Mouse (Mus musculus) midbrain, embryonic 13.5 days (tissue): ENCODE results near the gene Prkch. TPM values are rescaled to one million over a fixed set of nuclear protein-coding genes. Genes with fewer than 3 reads are reported as not detected.
A peak's percentile ranks its signal among the peaks of the same experiment; 100 is the strongest.

Experiments used
- ATAC-seq: fragments of 200-750 bp; cut with Nextera tagmentation; 2 replicates; pipeline ENCODE4 v1.8.0; 2017; ENCODE audit warnings: mild to moderate bottlenecking, moderate TSS enrichment, moderate library complexity
- H3K27ac ChIP-seq: fragments of 300-500 bp; sonication (generic); 2 replicates; pipeline ENCODE4 v1.5.1; 2015; ENCODE audit warnings: inconsistent platforms, mild to moderate bottlenecking, moderate library complexity
- H3K27me3 ChIP-seq: fragments of 300-500 bp; sonication (generic); 2 replicates; pipeline ENCODE4 v1.6.1; 2015; ENCODE audit warnings: mild to moderate bottlenecking, inconsistent platforms
- H3K36me3 ChIP-seq: fragments of 300-500 bp; sonication (generic); 2 replicates; pipeline ENCODE4 v1.6.1; 2015; ENCODE audit warnings: mild to moderate bottlenecking, inconsistent platforms
- H3K4me1 ChIP-seq: fragments of 300-500 bp; sonication (generic); replicated peaks from 2 replicates; pipeline ENCODE4 v1.6.1; 2015; ENCODE audit warnings: inconsistent platforms
- H3K4me2 ChIP-seq: fragments of 300-500 bp; sonication (generic); replicated peaks from 2 replicates; pipeline ENCODE4 v1.6.1; 2015; ENCODE audit warnings: moderate library complexity, mild to moderate bottlenecking, inconsistent platforms
- H3K4me3 ChIP-seq: fragments of 300-500 bp; sonication (generic); replicated peaks from 2 replicates; pipeline ENCODE4 v1.5.1; 2015; ENCODE audit warnings: mild to moderate bottlenecking, inconsistent platforms
- H3K9ac ChIP-seq: fragments of 300-500 bp; sonication (generic); replicated peaks from 2 replicates; pipeline ENCODE4 v1.6.1; 2015; ENCODE audit warnings: mild to moderate bottlenecking, inconsistent platforms
- H3K9me3 ChIP-seq: fragments of 300-500 bp; sonication (generic); 2 replicates; pipeline ENCODE4 v1.6.1; 2016; ENCODE audit warnings: mild to moderate bottlenecking, inconsistent platforms
- WGBS: fragments of 180-500 bp; shearing (Covaris S2); methylation state at CpG from one replicate; pipeline ENCODE4 v1.1.7; 2015; 5-methylcytosine and 5-hydroxymethylcytosine counted together
- polyA plus RNA-seq: library from polyadenylated mRNA; unstranded; fragments of >200 nt; fragmentation: Nextera tagmentation; extraction: Ambion mirVana; gene quantifications from 2 replicates; pipeline ENCODE4 v1.2.1, GENCODE M21; 2015

Prkch gene
- polyA plus RNA-seq, 1 experiment from 2014 or later: 5.5 TPM

DNA sequence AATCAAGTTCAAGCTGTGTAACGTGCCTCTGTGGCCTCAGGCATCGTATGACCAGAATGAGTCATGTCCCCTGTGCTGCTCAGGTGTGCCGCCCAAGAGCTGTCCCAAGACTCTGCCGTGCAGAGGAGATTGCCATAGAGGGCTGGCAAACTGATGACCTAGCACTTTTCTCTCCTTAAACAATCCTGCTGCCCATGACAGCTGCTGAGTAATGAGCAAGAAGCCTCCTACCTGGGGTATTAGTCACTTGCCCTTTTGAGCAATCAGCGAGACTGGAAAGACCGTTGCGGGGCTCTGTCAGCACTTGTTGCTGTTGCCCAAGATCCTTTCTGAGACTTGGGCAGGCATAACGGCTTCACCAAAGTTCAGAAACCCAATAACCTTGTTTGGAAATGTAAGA, 171.1 kb downstream of the Prkch start:
- no peak for ATAC-seq
- H3K4me3 ChIP-seq: no peak overlapping the region
- no peaks in the 10 kb centered on the region; the same call in 1 of the 2 replicates for H3K27me3 ChIP-seq
- peaks cover 19% of the 10 kb centered on the region for H3K4me1 ChIP-seq
- no peaks in the 10 kb centered on the region for H3K9me3 ChIP-seq
- no peak overlapping the region for H3K27ac ChIP-seq
- WGBS: 89% methylated on average over 8 of the region's 8 CpGs
- H3K36me3 ChIP-seq: no peaks in the 10 kb centered on the region
- no peak overlapping the region for H3K4me2 ChIP-seq
- no peak overlapping the region for H3K9ac ChIP-seq

- Histone ChIP-seq H3K27ac (no peak overlapping the region), H3K9ac (no peak overlapping the region), H3K9me3 (no peaks in the 10 kb centered on the region), H3K36me3 (no peaks in the 10 kb centered on the region), H3K4me3 (no peak overlapping the region), H3K4me2 (no peak overlapping the region), H3K27me3 (no peaks in the 10 kb centered on the region; the same call in 1 of the 2 replicates), H3K4me1 (peaks cover 19% of the 10 kb centered on the region)
- no peak for ATAC-seq
- WGBS: 96% methylated on average over 6 of the region's 6 CpGs
Observed at GRCm38 (mm10) chr12:73756527-73756926, 171.9 kb downstream of the Prkch start.

- Histone ChIP-seq H3K27ac (no peak overlapping the region), H3K4me2 (no peak overlapping the region), H3K9me3 (no peaks in the 10 kb centered on the region), H3K36me3 (no peaks in the 10 kb centered on the region), H3K9ac (no peak overlapping the region), H3K4me1 (peaks cover 4% of the 10 kb centered on the region), H3K4me3 (no peak overlapping the region), H3K27me3 (peaks cover 5% of the 10 kb centered on the region; the same call in 1 of the 2 replicates)
- 49% methylated on average over 6 of the region's 6 CpGs for WGBS
- 0 out of 2 replicates have a peak, but pooled peaks have one; percentile 48 for ATAC-seq
Observed at GRCm38 (mm10) chr12:73762001-73762400, 177.4 kb downstream of the Prkch start.

DNA sequence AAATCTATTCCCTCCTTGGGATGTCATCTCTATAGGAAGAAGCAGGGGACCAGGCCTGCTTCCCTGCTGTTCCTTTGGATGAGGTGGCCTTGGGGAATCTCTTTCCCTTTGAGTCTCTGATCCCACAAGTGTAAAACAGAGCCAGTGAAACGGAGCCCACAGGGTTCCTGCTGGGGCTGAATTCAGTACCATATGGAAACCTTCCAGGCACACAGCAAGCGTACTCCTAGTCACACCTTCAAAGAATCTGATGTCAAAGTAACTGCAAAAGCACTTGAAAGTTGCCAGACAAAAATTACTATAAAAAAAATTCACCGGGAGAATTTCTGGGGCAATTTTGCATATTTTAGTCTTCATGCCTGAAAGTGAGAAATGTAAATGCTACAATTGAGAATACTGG, 178.2 kb downstream of the Prkch start:
- H3K4me3 ChIP-seq: no peak overlapping the region
- ATAC-seq: no peak
- H3K4me2 ChIP-seq: no peak overlapping the region
- H3K4me1 ChIP-seq: peaks cover 4% of the 10 kb centered on the region
- 70% methylated on average over 3 of the region's 3 CpGs for WGBS
- H3K9ac ChIP-seq: no peak overlapping the region
- H3K27ac ChIP-seq: no peak overlapping the region
- H3K36me3 ChIP-seq: no peaks in the 10 kb centered on the region
- H3K9me3 ChIP-seq: no peaks in the 10 kb centered on the region
- H3K27me3 ChIP-seq: peaks cover 5% of the 10 kb centered on the region; the same call in 1 of the 2 replicates

GRCm38 (mm10) chr12:73764649-73765525, 180.3 kb downstream of the Prkch start:
- Histone ChIP-seq H3K9ac (no peak overlapping the region), H3K36me3 (no peaks in the 10 kb centered on the region), H3K27ac (no peak overlapping the region), H3K27me3 (peaks cover 9% of the 10 kb centered on the region; the same call in 1 of the 2 replicates), H3K4me2 (no peak overlapping the region), H3K4me3 (no peak overlapping the region), H3K9me3 (no peaks in the 10 kb centered on the region), H3K4me1 (peaks cover 7% of the 10 kb centered on the region)
- 69% methylated on average over 15 of the region's 15 CpGs for WGBS
- no peak for ATAC-seq

- H3K36me3 ChIP-seq: no peaks in the 10 kb centered on the region
- ATAC-seq: no peak
- peaks cover 7% of the 10 kb centered on the region for H3K4me1 ChIP-seq
- no peak overlapping the region for H3K27ac ChIP-seq
- H3K4me2 ChIP-seq: no peak overlapping the region
- no peak overlapping the region for H3K4me3 ChIP-seq
- no peaks in the 10 kb centered on the region for H3K9me3 ChIP-seq
- 91% methylated on average over 8 of the region's 8 CpGs for WGBS
- no peak overlapping the region for H3K9ac ChIP-seq
- H3K27me3 ChIP-seq: peaks cover 9% of the 10 kb centered on the region; the same call in 1 of the 2 replicates
Observed at GRCm38 (mm10) chr12:73766152-73766551, 181.6 kb downstream of the Prkch start.

- Histone ChIP-seq H3K4me3 (no peak overlapping the region), H3K27me3 (peaks cover 9% of the 10 kb centered on the region; the same call in 1 of the 2 replicates), H3K4me2 (no peak overlapping the region), H3K9me3 (no peaks in the 10 kb centered on the region), H3K36me3 (no peaks in the 10 kb centered on the region), H3K27ac (no peak overlapping the region), H3K4me1 (0 out of 2 replicates have a peak, but pooled peaks cover 3% of the 10 kb centered on the region), H3K9ac (no peak overlapping the region)
- 71% methylated on average over 5 of the region's 5 CpGs for WGBS
- ATAC-seq: no peak
Observed at GRCm38 (mm10) chr12:73768788-73769187, 184.2 kb downstream of the Prkch start.

- WGBS: 89% methylated on average over 6 of the region's 6 CpGs
- no peak for ATAC-seq
- Histone ChIP-seq H3K4me1 (0 out of 2 replicates have a peak, but pooled peaks cover 3% of the 10 kb centered on the region), H3K9ac (no peak overlapping the region), H3K36me3 (no peaks in the 10 kb centered on the region), H3K4me3 (no peak overlapping the region), H3K4me2 (no peak overlapping the region), H3K27me3 (peaks cover 9% of the 10 kb centered on the region; the same call in 1 of the 2 replicates), H3K9me3 (no peaks in the 10 kb centered on the region), H3K27ac (no peak overlapping the region)
Observed at GRCm38 (mm10) chr12:73769536-73769935, 184.9 kb downstream of the Prkch start.

- H3K9ac ChIP-seq: no peak overlapping the region
- no peak overlapping the region for H3K27ac ChIP-seq
- H3K36me3 ChIP-seq: no peaks in the 10 kb centered on the region
- H3K4me3 ChIP-seq: no peak overlapping the region
- 98% methylated on average over 1 of the region's 1 CpGs for WGBS
- ATAC-seq: no peak
- H3K9me3 ChIP-seq: no peaks in the 10 kb centered on the region
- peaks cover 9% of the 10 kb centered on the region; the same call in 1 of the 2 replicates for H3K27me3 ChIP-seq
- H3K4me1 ChIP-seq: 0 out of 2 replicates have a peak, but pooled peaks cover 3% of the 10 kb centered on the region
- no peak overlapping the region for H3K4me2 ChIP-seq
Observed at GRCm38 (mm10) chr12:73770771-73771170, 186.2 kb downstream of the Prkch start.

- no peaks in the 10 kb centered on the region for H3K9me3 ChIP-seq
- H3K4me1 ChIP-seq: no peaks in the 10 kb centered on the region
- WGBS: 88% methylated on average over 7 of the region's 7 CpGs
- no peak overlapping the region for H3K4me2 ChIP-seq
- no peaks in the 10 kb centered on the region for H3K36me3 ChIP-seq
- H3K9ac ChIP-seq: no peak overlapping the region
- no peak for ATAC-seq
- no peak overlapping the region for H3K27ac ChIP-seq
- H3K27me3 ChIP-seq: no peaks in the 10 kb centered on the region
- H3K4me3 ChIP-seq: no peak overlapping the region
Observed at GRCm38 (mm10) chr12:73774793-73775385, 190.3 kb downstream of the Prkch start.

- Histone ChIP-seq H3K27ac (no peak overlapping the region), H3K9me3 (no peaks in the 10 kb centered on the region), H3K4me3 (no peak overlapping the region), H3K4me2 (no peak overlapping the region), H3K36me3 (no peaks in the 10 kb centered on the region), H3K27me3 (no peaks in the 10 kb centered on the region), H3K9ac (no peak overlapping the region), H3K4me1 (no peaks in the 10 kb centered on the region)
- ATAC-seq: no peak
- whole genome bisulfite sequencing: 91% methylated on average over 6 of the region's 6 CpGs
Observed at GRCm38 (mm10) chr12:73776401-73776945, 191.9 kb downstream of the Prkch start.

- Histone ChIP-seq H3K4me3 (no peak overlapping the region), H3K9me3 (no peaks in the 10 kb centered on the region), H3K9ac (no peak overlapping the region), H3K27me3 (no peaks in the 10 kb centered on the region), H3K27ac (no peak overlapping the region), H3K36me3 (no peaks in the 10 kb centered on the region), H3K4me2 (no peak overlapping the region), H3K4me1 (no peaks in the 10 kb centered on the region)
- ATAC-seq: no peak
- 95% methylated on average over 11 of the region's 11 CpGs for WGBS
Observed at GRCm38 (mm10) chr12:73777673-73778072, 193.1 kb downstream of the Prkch start.
